Mouse (Mus musculus): ENCODE results near the gene Gpr141.

Gene Gpr141

GRCm38 (mm10) chr13:19730826-19731225 is 93.2 kb downstream of the Gpr141 start:
- no peak for DNase-seq (ENCODE audit: low spot score in 2 of 2)

GRCm38 (mm10) chr13:19718954-19719353 is 105.1 kb downstream of the Gpr141 start:
- no peak for DNase-seq (ENCODE audit: low spot score in 2 of 2)

GRCm38 (mm10) chr13:19717201-19717600 is 106.9 kb downstream of the Gpr141 start:
- no peak for DNase-seq (ENCODE audit: low spot score in 2 of 2)

GRCm38 (mm10) chr13:19703806-19704205 is 120.3 kb downstream of the Gpr141 start:
- DNase-seq (ENCODE audit: low spot score in 2 of 2) = no peak

GRCm38 (mm10) chr13:19701443-19702078 is 122.5 kb downstream of the Gpr141 start:
- DNase-seq (ENCODE audit: low spot score in 2 of 2) = no peak

GRCm38 (mm10) chr13:19700733-19701442 is 123.2 kb downstream of the Gpr141 start:
- no peak for DNase-seq (ENCODE audit: low spot score in 2 of 2)
